Mouse (Mus musculus) MEL (cell line): Measurements from ENCODE around the gene Gmds.

Source experiments
- CTCF ChIP-seq, 3 experiments: IDR thresholded peaks in 2 of 3; conservative IDR thresholded peaks in 1 of 3; 2 replicates each; pipeline ENCODE4 v1.5.1; 2011 to 2012; ENCODE audit warnings: low read length in 3 of 3, low read depth in 2 of 3, mild to moderate bottlenecking in 2 of 3, improper control_type of control experiment in 1 of 3, inconsistent platforms in 1 of 3, mixed read lengths in 1 of 3, moderate library complexity in 1 of 3; ENCODE audit not compliant: control insufficient read depth in 1 of 3, insufficient read depth in 1 of 3, poor library complexity in 1 of 3, severe bottlenecking in 1 of 3
- ELF1 ChIP-seq: IDR thresholded peaks from 2 replicates; pipeline ENCODE4 v1.6.1; 2014; ENCODE audit warnings: low read depth, mild to moderate bottlenecking, inconsistent platforms, low read length, improper control_type of control experiment, moderate library complexity
- GATA1 ChIP-seq: IDR thresholded peaks from 2 replicates; pipeline ENCODE4 v1.6.1; 2011; ENCODE audit warnings: low read depth, low read length, improper control_type of control experiment
- HCFC1 ChIP-seq: IDR thresholded peaks from 2 replicates; pipeline ENCODE4 v1.6.1; 2012; ENCODE audit warnings: low read depth, mild to moderate bottlenecking, inconsistent platforms, low read length, improper control_type of control experiment, moderate library complexity
- MAFK ChIP-seq: IDR thresholded peaks from 2 replicates; pipeline ENCODE4 v1.6.1; 2011; ENCODE audit warnings: low read depth, mild to moderate bottlenecking, low read length, improper control_type of control experiment, borderline replicate concordance
- MAX ChIP-seq: IDR thresholded peaks from 2 replicates; pipeline ENCODE4 v1.6.1; 2011; ENCODE audit warnings: low read length, improper control_type of control experiment
- POLR2A ChIP-seq, 2 experiments: IDR thresholded peaks; 2 replicates each; pipeline ENCODE4 v1.6.1; 2011 to 2012; ENCODE audit warnings: low read length in 2 of 2, mild to moderate bottlenecking in 2 of 2, control low read depth in 1 of 2, improper control_type of control experiment in 1 of 2, low read depth in 1 of 2, moderate library complexity in 1 of 2; ENCODE audit not compliant: control insufficient read depth in 1 of 2, insufficient read depth in 1 of 2, poor library complexity in 1 of 2
- ZKSCAN1 ChIP-seq: IDR thresholded peaks from 2 replicates; pipeline ENCODE4 v1.6.1; 2012; ENCODE audit warnings: low read depth, mild to moderate bottlenecking, inconsistent platforms, low read length, improper control_type of control experiment, moderate library complexity

- no peak for TF ChIP-seq GATA1
- TF ChIP-seq HCFC1: no peak
- TF ChIP-seq MAX: no peak
- no peak for TF ChIP-seq MAFK
- TF ChIP-seq CTCF (IDR thresholded peaks at IDR 0.05 in 2 of 3, conservative IDR thresholded peaks at IDR 0.05 in 1 of 3; ENCODE audit: control insufficient read depth in 1 of 3, insufficient read depth in 1 of 3, low read depth in 2 of 3, low read length in 3 of 3, poor library complexity in 1 of 3, severe bottlenecking in 1 of 3): no peak
- no peak for TF ChIP-seq ELF1
- no peak for TF ChIP-seq POLR2A (IDR thresholded peaks at IDR 0.05; ENCODE audit: control insufficient read depth in 1 of 2, insufficient read depth in 1 of 2, low read depth in 1 of 2, low read length in 2 of 2, poor library complexity in 1 of 2)
- no peak for TF ChIP-seq ZKSCAN1
These were observed 360.4 kb downstream of the Gmds start for GRCm38 (mm10) chr13:31978126-31978525.
